Mouse (Mus musculus) NIH3T3 (cell line): ENCODE data around the gene Trpv5.

Experiments
- DNase-seq: peaks from one replicate; pipeline ENCODE4 v3.0.0-alpha.2; 2012; ENCODE audit warnings: low read depth

The Trpv5 gene

DNA sequence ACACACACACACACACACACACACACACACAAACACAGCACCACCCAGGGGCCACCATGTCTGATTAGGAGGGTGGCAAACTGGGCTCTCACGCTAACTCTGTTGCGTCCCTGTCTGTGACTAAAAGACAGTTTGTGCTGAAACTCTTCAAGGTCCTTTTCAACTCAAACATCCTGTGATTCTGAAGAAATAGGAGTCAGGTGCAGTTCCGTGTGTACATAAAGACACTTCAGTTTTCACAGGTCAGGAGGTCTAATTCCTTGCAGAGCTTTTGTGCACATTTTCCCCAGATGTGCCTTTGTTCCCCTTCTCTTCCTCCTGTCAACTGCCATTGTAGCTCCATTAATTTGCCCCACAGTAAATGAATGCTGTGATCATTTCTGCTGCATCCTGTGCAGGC lies 40.1 kb downstream of the Trpv5 start:
- no peak for DNase-seq

DNA sequence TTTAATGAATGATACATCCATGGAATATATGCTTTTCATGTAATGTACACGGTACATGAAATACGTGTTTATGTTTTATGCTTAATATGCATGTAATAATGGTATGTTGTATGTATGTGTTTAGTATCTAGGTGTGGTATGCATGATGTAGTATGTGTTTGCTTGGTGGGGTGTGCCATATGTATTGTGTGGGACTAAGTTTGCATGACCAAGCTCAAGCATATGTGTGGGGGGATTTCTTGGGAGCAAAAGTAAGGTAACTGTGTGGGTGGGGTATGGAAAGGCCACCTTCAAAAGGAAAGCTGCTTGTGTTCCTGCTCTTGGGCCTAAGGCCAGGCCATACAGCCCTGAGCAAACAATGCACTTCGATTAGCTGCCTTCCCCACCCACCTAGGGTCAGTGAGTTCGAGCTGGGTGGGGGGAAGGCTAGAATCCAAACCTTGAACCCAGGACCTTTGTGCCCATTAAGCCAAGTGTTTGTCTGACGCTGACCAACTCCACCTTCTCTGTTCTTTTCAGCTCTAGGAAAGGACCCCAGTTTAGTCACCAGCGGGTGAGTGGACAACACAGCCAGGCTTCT lies 42.6 kb downstream of the Trpv5 start:
- DNase-seq: no peak

- DNase-seq: no peak
These were observed 43.2 kb downstream of the Trpv5 start for GRCm38 (mm10) chr6:41637393-41637792.

DNA sequence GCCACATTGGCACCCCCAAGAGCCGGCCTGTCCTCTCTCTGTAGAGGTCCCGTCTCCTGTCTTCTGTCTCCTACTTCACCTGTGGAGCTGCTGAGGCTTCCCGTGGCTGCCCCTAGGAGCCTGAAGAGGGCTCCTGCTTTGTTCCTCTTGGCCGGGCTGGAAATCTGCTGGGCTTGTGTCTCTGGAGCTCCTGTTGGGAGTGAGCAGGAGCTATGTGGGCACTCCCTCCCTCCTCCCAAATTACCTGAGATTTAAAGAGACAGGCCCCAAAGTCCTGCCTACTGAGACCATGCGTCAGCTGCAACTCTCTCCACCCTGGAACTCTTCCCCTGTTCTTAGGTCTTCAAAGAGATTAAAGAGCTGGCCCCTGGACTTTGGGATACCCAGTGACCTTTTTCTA lies 44.4 kb downstream of the Trpv5 start, which contains the start of gene Trpv6:
Gene Trpv6, minus strand, starts transcription at position 228 of the 400 bp plus-strand sequence.
- DNase-seq: no peak

DNA sequence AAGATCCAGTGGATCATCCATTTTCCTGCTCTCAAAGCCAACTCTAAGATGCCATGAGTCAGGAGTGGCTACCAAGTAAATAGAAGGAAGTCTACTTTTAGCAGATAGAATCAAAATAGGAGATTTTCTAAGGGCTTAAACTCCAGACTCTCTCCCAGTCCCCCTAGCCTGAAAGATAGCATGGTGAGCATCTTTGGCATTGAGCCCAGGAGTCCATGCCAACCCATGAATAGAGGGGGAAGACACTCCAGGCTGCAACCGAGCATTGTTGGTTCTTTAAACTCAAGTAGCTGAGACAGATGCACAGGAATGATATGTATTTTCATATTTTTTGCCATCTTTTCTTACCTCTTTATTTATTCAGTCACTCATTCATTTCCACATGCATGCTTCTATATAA lies 45.4 kb downstream of the Trpv5 start:
- no peak for DNase-seq

- DNase-seq: no peak
These were observed 49.0 kb downstream of the Trpv5 start for GRCm38 (mm10) chr6:41631549-41631948.

- DNase-seq: no peak
These were observed 49.8 kb downstream of the Trpv5 start for GRCm38 (mm10) chr6:41630791-41631190.

GRCm38 (mm10) chr6:41628180-41628579 lies 52.4 kb downstream of the Trpv5 start:
- DNase-seq: no peak

- peak; percentile 27 for DNase-seq
These were observed 57.9 kb downstream of the Trpv5 start for GRCm38 (mm10) chr6:41622661-41623060.

GRCm38 (mm10) chr6:41621241-41621990 lies 59.2 kb downstream of the Trpv5 start:
- DNase-seq: no peak

GRCm38 (mm10) chr6:41620173-41620798 lies 60.3 kb downstream of the Trpv5 start:
- DNase-seq: no peak

DNA sequence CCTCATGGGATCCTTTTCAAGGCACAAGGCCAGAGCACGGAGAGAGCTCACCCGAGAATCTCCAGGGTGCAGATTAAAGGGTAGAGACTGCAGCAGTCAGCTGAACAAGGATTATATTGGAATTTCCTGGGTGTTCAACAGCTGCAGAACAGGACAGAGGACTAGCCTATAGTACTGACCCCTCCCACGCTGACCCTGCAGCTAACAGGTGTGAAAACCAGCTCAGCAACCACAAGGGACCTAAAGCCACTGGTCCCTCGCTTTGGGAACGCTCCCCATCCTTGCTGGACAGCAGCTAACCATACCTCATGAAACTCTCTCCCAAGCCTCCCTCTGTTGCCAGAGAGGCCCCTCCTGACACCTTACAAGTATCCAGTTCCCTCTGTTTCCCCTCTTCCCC lies 72.9 kb downstream of the Trpv5 start:
- DNase-seq: no peak

- DNase-seq: peak; percentile 41
These were observed 74.4 kb downstream of the Trpv5 start for GRCm38 (mm10) chr6:41606214-41606613.

GRCm38 (mm10) chr6:41605794-41606104 lies 74.8 kb downstream of the Trpv5 start:
- DNase-seq: no peak

GRCm38 (mm10) chr6:41605061-41605793 lies 75.3 kb downstream of the Trpv5 start, which contains the start of gene Ephb6:
Gene Ephb6 (plus strand): TSS chr6:41605482.
- peak; percentile 83 for DNase-seq

DNA sequence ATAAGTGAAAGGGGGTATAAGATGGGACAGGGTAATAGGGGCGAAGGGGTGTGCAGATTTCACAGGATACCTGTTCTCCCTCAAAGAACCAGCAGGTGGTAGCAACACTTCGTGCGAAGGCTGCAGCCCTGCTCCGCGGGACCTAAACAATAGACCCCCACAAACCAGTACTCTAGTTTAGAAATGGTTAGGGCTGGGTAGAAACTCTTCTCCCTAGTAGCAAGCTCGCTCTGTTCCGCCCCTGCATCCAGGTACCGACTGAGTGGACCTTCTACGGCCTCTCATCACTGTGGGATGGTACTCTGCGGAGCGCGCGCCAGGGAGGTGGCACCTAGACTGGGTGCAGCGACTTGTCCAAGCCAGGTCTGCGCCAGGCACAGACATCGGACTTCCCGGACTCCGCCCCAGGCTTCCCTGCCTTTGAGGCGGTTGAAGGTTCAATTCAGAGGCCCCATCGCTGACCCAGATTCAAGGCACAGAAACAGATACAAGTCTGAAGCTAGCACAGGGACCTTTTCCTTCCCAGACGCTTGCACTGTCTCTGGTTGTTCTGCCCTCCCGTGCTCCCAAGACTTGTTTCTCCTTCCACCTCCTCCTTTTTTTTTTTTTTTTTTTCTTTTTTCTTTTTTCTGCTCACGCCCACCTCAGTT lies 76.0 kb downstream of the Trpv5 start:
- DNase-seq: peak; percentile 53
